Mouse (Mus musculus): Measurements from ENCODE around the gene Rnf167. TPM values are rescaled to one million over a fixed set of nuclear protein-coding genes. Genes with fewer than 3 reads are reported as not detected.

The Rnf167 gene
- polyA plus RNA-seq (2012; ENCODE audit: low replicate concordance): 97.5 and 293 TPM in 2 replicates

DNA sequence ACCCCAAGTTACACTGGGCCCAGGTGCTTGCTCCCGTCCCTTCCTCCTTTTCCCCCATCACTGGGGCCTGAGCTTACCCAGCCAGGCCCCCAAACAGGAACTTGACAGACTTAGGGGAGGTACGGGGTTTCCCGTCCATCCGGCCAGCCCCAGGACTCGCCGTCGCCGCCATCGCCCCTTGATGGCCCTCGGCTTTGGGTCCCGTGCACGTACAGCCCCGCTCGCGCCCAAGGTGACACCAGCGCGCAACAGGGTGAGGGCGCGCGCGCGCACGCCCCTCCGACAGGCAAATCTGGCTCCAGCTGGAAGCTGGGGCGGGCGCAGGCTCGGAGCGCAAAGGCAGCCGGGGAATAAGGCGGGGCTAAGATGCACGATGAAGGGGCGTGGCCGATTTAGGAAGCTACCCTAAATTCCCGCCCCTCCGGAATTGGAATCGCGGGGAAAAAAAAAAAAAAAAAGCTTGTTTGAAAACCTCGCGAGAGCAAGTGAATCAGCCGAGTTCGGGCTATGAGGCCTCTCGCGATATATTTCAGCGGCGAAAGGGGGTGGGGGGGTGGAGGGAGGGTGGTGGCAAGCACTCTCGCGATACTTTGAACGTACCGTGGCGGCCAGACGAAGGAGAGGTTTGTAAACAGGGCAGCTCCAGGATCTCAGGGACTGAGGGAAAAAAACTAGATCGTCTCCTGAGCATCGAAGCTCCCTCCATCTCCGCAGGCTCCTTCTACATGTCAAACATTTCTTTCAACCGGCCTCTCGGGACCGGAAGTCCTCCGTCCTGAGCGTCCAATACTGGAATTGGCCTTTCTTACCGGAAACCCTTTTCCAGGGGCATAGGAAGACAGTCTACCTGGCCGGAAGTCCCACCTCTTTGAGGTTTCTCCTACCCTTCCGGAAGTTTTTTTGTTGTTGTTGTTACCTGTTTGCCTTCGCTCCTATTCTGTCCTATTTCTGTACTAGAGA is at the start of gene Rnf167, which contains the start of gene Slc25a11:
Gene Rnf167, plus strand, starts transcription at position 545 of the 960 bp plus-strand sequence.
Gene Slc25a11, minus strand, starts transcription at position 789 of the 960 bp plus-strand sequence.

DNA sequence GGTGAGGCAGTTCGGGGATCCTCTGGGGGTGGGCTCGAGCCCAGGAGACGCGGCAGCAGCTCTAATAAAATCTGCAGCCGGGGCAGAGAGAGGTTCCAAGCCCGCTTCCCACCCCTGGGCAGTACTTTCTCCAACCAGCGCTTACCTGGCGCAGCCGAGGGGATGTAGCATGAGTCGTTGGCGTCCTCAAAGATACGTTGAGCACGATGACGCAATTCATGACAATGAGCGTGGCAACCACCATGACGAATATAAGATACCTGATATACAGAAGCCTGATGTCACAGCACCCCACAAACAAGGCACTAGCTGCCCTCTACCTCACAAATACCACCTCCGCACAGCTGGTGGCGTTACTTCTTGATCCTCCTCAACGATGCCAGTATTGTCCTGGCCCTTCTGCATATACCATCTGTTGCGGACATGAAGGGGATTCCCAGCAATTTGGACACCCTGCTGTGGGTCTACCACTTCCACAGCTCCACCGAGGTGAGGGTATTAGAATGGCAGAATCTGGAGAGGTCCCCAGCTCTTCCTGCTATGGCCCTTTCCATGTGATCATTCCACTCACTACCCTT is 31.4 kb upstream of the Rnf167 start, which contains the start of gene 4930544D05Rik:
Gene 4930544D05Rik, plus strand, starts transcription at position 333 of the 578 bp plus-strand sequence.

DNA sequence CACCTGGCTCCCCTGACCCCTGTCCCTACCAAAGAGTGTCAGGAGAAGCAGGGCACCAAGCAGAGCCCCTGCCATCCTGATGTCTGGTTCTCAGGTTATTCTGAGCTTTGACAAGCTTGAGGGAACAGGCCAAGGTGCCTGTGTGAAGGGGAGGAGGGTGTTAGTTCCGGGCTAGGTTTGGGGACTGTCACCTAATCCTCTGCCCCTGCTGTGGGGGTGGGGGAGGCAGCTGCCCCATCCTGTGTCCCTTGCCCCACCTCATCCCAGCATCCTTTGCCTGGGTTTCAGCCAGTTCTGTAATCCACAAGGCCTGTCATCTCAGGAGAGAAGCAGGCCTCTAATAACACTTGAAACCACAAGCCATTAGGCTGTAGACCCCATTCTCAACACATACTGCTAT is 27.9 kb upstream of the Rnf167 start, which contains the start of gene Chrne:
Gene Chrne, minus strand, starts transcription at position 116 of the 400 bp plus-strand sequence.

DNA sequence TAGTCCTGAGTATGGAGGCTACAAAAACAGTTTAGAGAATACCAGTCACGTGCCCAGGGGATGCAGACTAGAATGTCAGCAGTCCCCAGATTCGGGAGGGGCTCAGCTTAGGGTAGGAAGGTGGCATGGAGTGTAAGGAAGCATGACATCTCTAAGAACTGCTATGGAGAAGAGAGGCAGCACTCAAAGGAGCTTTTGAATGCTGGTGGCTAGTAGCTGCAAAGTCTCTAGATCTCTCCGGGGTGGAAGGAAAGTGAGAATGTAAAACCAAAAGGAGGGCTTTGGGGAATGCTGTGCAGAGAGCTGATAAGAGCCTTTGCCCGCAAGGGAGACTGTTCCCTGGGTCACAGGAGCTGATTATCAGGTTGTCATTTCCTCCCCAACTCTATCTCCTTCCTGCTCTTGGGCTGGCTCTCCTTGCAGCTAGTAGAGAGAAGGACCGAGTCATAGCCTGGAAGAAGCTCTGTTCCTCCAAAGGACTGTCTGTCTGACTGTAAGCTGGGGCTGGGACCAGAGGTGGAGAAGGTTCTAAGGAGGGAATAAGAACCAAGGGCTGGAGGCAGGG is 8.2 kb upstream of the Rnf167 start, which contains the start of gene Gp1ba:
Gene Gp1ba, plus strand, starts transcription at position 409 of the 565 bp plus-strand sequence.

DNA sequence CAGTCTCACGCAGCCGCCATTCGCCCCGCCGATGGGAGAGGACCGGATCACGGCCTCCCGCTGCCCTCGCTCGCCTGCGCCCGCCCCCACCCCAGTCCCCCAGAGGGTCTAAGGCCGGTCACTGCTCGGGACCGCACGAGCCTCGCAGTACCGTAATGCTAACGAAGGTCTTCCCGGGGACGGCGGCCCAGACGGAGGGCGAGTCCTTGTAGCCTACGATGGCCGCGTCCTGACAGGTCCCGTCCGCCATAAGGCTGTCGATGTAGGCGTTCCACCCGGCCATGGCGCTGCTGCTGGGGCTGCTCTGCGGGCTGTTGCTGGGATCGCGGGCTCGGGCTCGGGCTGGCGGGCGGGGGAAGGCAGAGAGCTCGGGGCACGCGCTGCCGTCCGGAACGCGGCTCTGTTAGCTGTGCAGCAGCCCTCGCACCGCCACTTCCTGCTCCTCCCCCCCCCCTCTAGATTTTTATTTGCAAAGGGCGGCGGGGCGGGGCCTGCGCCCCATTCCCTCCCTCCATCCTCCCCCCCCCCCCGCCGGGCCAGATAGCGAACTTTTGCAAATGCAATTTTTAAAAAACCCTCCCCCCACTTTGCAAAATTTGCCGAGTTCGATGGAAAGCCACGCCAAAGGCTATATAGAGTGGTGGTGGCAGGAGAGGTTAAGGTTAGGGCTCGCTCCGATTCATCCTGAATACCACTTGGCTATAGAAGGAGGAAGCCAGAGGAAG is 7.3 kb downstream of the Rnf167 start, which contains the start of gene Pfn1:
Gene Pfn1, minus strand, starts transcription at position 447 of the 725 bp plus-strand sequence.

DNA sequence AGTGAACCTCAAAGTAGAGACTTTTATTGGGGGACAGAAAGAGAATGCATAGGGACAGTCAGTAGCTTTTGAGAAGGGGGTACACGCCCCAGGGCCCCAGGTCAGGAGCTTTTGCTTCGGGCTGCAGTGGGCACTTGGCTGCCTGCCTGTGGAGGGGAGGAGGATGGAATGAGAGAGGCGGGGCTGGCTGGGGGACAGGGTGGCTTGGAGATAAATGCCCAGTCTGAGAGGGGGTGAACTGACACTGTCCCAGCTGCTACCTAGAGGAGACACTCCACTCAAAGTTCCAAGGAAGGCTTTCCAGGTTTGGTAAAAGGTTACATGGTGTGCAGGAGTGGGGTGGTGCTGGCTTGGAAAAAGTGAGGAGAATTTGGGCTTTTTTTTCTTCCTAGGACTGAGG is 9.9 kb downstream of the Rnf167 start, which contains the start of gene Eno3:
Gene Eno3, plus strand, starts transcription at position 239 of the 400 bp plus-strand sequence.

DNA sequence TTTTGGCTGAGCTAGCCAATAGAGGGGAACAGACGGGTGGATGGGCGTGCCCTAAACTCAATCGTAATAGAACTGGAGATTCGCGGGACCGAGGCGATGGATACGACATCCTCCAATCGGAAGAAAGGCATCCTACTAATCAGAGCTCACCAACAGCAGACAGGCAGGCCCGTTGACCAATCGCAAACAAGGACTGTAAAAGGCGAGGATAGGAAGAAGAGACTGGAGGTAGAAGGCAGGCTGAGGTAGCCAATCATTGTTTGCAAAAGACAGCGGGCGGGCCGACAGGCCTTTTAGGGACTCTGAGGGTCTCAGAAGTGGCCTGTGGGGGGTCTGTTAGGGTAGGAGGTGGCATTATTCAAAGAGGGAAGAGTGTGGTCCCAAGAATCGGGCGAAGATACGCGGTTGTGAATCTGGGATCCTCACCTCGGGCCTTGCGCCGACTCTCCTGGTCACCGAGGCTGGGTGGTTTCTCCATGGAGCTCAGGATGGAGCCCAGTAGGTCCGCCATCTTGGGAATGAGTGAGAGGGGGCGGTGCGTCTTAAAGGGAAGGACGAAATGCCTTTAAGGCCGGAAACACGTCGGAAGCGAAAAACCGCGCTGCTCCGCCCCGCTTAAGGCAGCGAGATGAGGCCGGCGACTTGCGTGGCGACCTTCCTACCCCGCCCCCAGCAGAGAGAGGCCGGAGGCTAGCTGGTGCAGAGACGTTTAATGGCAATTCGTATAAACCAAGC is 21.9 kb downstream of the Rnf167 start, which contains the start of gene Spag7:
Gene Spag7, minus strand, starts transcription at position 646 of the 735 bp plus-strand sequence.

DNA sequence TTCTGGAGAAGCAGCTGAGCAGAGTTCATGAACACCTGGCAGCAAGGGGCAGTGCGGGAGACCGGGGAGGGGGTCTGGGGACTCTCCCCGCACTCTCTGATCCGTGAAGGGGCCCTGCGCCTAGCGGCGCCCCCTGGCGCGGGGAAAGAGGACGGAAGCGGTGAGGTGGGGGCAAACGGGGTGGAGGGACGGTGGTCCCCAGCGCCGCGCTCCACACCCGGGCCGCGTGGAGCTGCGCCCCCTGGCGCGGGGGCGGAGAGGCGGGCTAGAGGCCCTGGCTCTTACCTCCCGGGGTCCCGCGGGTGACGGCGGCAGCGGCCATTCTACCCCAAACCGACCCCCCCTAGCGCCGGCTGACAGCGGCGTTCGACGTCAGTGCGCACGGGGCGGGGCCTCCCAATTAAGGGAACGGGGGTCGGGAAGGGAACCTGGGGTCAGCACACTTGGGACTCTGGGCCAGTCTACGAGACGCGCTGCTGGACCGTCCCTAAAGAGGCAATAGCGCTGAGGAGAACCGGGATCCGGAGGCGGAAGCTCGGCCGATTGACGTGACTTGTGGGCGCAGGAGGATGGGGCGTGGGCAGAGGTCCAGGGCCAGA is 40.7 kb downstream of the Rnf167 start, which contains the start of gene Camta2:
Gene Camta2, minus strand, starts transcription at position 505 of the 599 bp plus-strand sequence.

DNA sequence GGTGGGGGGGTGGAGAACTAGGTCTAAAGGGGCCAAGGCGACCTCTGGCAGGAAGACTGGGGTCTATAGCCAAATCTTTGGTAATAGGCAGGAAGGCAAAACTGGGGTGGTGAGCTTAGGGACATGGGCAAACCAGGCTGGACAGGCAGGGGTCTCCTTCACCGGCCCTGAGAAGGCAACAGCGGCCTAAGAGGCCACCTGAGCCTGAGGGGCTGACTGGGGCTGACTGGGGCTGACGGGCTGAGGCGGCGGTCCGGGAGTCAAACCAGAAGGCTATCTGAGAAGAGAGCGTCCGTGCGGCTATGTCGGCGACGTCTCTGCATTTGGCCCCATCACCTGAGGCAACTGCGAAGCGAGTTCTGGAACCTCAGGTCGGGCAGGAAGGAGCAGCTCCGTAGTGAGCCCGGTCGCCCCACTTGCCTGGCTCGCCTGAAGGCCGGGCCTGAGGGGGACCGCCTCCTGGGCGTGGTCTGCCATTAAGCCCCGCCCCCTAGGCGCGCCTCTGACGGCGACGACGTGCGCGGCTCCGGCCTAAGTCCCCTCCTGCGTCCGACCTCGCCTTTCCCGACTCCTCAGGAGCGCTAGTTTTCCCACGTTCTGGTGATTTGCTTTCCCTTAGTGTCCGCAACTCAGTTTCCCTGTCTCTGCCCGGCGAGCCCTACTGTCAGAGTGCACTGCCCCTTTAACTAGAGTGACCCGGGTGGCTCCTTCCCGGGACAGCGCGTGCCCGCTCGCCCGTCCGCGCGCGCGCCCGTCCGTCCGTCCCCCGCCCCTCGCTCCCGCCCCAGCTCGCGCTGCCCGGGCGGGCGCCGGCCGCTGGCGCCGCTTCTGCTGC is 52.9 kb downstream of the Rnf167 start, which contains the start of the genes Inca1 and Kif1c:
Gene Inca1, minus strand, starts transcription at position 434 of the 835 bp plus-strand sequence.
Gene Kif1c, plus strand, starts transcription at position 827 of the 835 bp plus-strand sequence.

Other genes with a start within 250 kb of the Rnf167 start
- 34.5 and 61.0 TPM in 2 replicates for gene Pelp1, start 237.2 kb upstream of the Rnf167 start, polyA plus RNA-seq (2012; ENCODE audit: low replicate concordance)
- 412 and 439 TPM in 2 replicates for gene Arrb2, start 214.6 kb upstream of the Rnf167 start, polyA plus RNA-seq (2012; ENCODE audit: low replicate concordance)
- 13.9 and 47.2 TPM in 2 replicates for gene Med11, start 195.3 kb upstream of the Rnf167 start, polyA plus RNA-seq (2012; ENCODE audit: low replicate concordance)
- gene Zmynd15, start 187.8 kb upstream of the Rnf167 start, polyA plus RNA-seq (2012; ENCODE audit: low replicate concordance): 2.2 and 3.7 TPM in 2 replicates
- gene Cxcl16, start 187.3 kb upstream of the Rnf167 start, polyA plus RNA-seq (2012; ENCODE audit: low replicate concordance): 5.5 and 6.1 TPM in 2 replicates
- 0.40 and 1.2 TPM in 2 replicates for gene Tm4sf5, start 142.0 kb upstream of the Rnf167 start, polyA plus RNA-seq (2012; ENCODE audit: low replicate concordance)
- not detected in 2 replicates for gene Vmo1, start 132.6 kb upstream of the Rnf167 start, polyA plus RNA-seq (2012; ENCODE audit: low replicate concordance)
- gene Gltpd2, start 128.0 kb upstream of the Rnf167 start, polyA plus RNA-seq (2012; ENCODE audit: low replicate concordance): not detected in 2 replicates
- gene Psmb6, start 121.9 kb upstream of the Rnf167 start, polyA plus RNA-seq (2012; ENCODE audit: low replicate concordance): 57.2 and 129 TPM in 2 replicates
- gene Gm40193, start 114.3 kb upstream of the Rnf167 start, polyA plus RNA-seq (2012; ENCODE audit: low replicate concordance): not detected in 2 replicates
- 2.8 and 4.8 TPM in 2 replicates for gene Pld2, start 107.2 kb upstream of the Rnf167 start, polyA plus RNA-seq (2012; ENCODE audit: low replicate concordance)
- gene Mink1, start 84.4 kb upstream of the Rnf167 start, polyA plus RNA-seq (2012; ENCODE audit: low replicate concordance): 149 and 293 TPM in 2 replicates
- not detected in 2 replicates for gene 4930544D05Rik, start 31.4 kb upstream of the Rnf167 start, polyA plus RNA-seq (2012; ENCODE audit: low replicate concordance)
- 0.98 and 1.9 TPM in 2 replicates for gene Chrne, start 28.0 kb upstream of the Rnf167 start, polyA plus RNA-seq (2012; ENCODE audit: low replicate concordance)
- 0.47 and 1.1 TPM in 2 replicates for gene Gp1ba, start 8.1 kb upstream of the Rnf167 start, polyA plus RNA-seq (2012; ENCODE audit: low replicate concordance)
- 60.4 and 82.0 TPM in 2 replicates for gene Slc25a11, start 244 bp downstream of the Rnf167 start, polyA plus RNA-seq (2012; ENCODE audit: low replicate concordance)
- 4,148 and 9,034 TPM in 2 replicates for gene Pfn1, start 7.4 kb downstream of the Rnf167 start, polyA plus RNA-seq (2012; ENCODE audit: low replicate concordance)
- gene Eno3, start 10.0 kb downstream of the Rnf167 start, polyA plus RNA-seq (2012; ENCODE audit: low replicate concordance): 15.7 and 25.1 TPM in 2 replicates
- gene Spag7, start 22.2 kb downstream of the Rnf167 start, polyA plus RNA-seq (2012; ENCODE audit: low replicate concordance): 87.8 and 103 TPM in 2 replicates
- gene Camta2, start 40.9 kb downstream of the Rnf167 start, polyA plus RNA-seq (2012; ENCODE audit: low replicate concordance): 59.8 and 107 TPM in 2 replicates
- 0.36 and 0.41 TPM in 2 replicates for gene Inca1, start 52.9 kb downstream of the Rnf167 start, polyA plus RNA-seq (2012; ENCODE audit: low replicate concordance)
- 37.7 and 84.2 TPM in 2 replicates for gene Kif1c, start 53.3 kb downstream of the Rnf167 start, polyA plus RNA-seq (2012; ENCODE audit: low replicate concordance)
- 3.1 and 3.2 TPM in 2 replicates for gene Zfp3, start 117.0 kb downstream of the Rnf167 start, polyA plus RNA-seq (2012; ENCODE audit: low replicate concordance)
- 4.7 and 5.1 TPM in 2 replicates for gene Scimp, start 165.4 kb downstream of the Rnf167 start, polyA plus RNA-seq (2012; ENCODE audit: low replicate concordance)
- gene Rabep1, start 197.5 kb downstream of the Rnf167 start, polyA plus RNA-seq (2012; ENCODE audit: low replicate concordance): 15.9 and 45.8 TPM in 2 replicates